Mouse (Mus musculus) bone marrow, adult 2 months (tissue): ENCODE data around the gene Bloc1s2.

ENCODE experiments used
- CTCF ChIP-seq: fragments of 200-500 bp; IDR thresholded peaks from 2 replicates; pipeline ENCODE4 v1.5.1; 2011; ENCODE audit warnings: low read length, control low read depth; ENCODE audit not compliant: control insufficient read depth, insufficient read depth
- POLR2A ChIP-seq: fragments of 200-500 bp; IDR thresholded peaks from 2 replicates; pipeline ENCODE4 v1.6.1; 2011; ENCODE audit warnings: low read depth, mild to moderate bottlenecking, control low read depth, low read length, borderline replicate concordance; ENCODE audit not compliant: control insufficient read depth

DNA sequence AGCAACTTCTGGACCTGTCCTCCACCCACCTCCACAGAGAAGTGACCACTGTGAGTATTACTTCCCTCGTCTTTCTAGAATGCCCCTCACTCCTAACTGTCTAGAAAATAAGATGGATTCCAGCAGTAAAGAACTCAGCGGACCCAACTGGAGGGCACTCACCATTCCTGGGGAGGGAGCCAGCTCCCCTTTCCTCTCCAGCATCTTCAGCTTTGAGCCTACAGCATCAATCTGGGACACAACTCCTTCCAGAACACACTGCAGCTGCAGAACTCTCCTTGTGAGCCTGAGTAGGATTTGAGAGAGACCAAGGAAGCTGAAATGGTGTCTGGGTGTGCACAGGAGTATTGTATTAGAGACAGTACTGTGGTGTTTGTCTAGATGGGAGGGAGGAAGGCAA lies 2.7 kb upstream of the Bloc1s2 start:
- no peak for TF ChIP-seq CTCF
- no peak for TF ChIP-seq POLR2A
